Mouse (Mus musculus) induced T-regulatory cell, adult 2 months (primary cell): ENCODE data around the gene Zfp870.
"Not testable (repeated sequence)": the region's sequence is repeated elsewhere in the genome, so short reads cannot be mapped to it uniquely, and the experiment has no call there.

ENCODE experiments used
- DNase-seq: peaks from one replicate; pipeline ENCODE4 v3.0.0-alpha.2; 2012; ENCODE audit warnings: low read depth

Zfp870 gene

GRCm38 (mm10) chr17:32871483-32871882 lies 20.0 kb downstream of the Zfp870 start:
- no peak for DNase-seq

- DNase-seq = not testable (repeated sequence)
Measured at GRCm38 (mm10) chr17:32867266-32867665, 24.2 kb downstream of the Zfp870 start.

GRCm38 (mm10) chr17:32856713-32857112 lies 34.7 kb downstream of the Zfp870 start:
- not testable (repeated sequence) for DNase-seq

- no peak for DNase-seq
Measured at GRCm38 (mm10) chr17:32851581-32851980, 39.9 kb downstream of the Zfp870 start.

- DNase-seq = no peak
Measured at GRCm38 (mm10) chr17:32841388-32841787, 50.1 kb downstream of the Zfp870 start.

GRCm38 (mm10) chr17:32839083-32839802 lies 52.2 kb downstream of the Zfp870 start:
- DNase-seq = no peak

GRCm38 (mm10) chr17:32830418-32830782 lies 61.0 kb downstream of the Zfp870 start:
- no peak for DNase-seq

GRCm38 (mm10) chr17:32829540-32830417 lies 61.7 kb downstream of the Zfp870 start, which contains the start of gene Zfp799:
Gene Zfp799 (minus strand): TSS chr17:32830261.
- DNase-seq = peak; percentile 86
